Mouse (Mus musculus): ENCODE results near the gene Hoxb7. TPM values are rescaled to one million over a fixed set of nuclear protein-coding genes. Genes with fewer than 3 reads are reported as not detected.

Hoxb7 gene
- 1.3 and 1.9 TPM in 2 replicates for polyA plus RNA-seq (2015; fragmentation: Nextera tagmentation; extraction: Ambion mirVana)

GRCm38 (mm10) chr11:96285771-96286738 lies at the start of gene Hoxb7:
Gene Hoxb7 (plus strand): TSS chr11:96286623.
- ATAC-seq (0 out of 2 replicates have a peak, but pooled peaks have one; percentile 27), DNase-seq (ENCODE audit: low spot score) (peak; percentile 43)
- Histone ChIP-seq H3K4me1 (ENCODE audit: insufficient read depth, low read depth, low read length) (no peaks in the 10 kb centered on the region), H3K27ac (ENCODE audit: low read length) (peak within 1 kb of the TSS; percentile 28; the same call in 1 of the 2 replicates), H3K9ac (replicated peaks; ENCODE audit: low read depth) (no peak within 1 kb of the TSS; the same call in 1 of the 2 replicates), H3K4me3 (ENCODE audit: low read depth, low read length) (peak within 1 kb of the TSS; percentile 47), H3K36me3 (ENCODE audit: insufficient read depth, low read length) (no peaks in the 10 kb centered on the region), H3K27me3 (replicated peaks; ENCODE audit: insufficient read depth, low read length) (peaks cover 45% of the 10 kb centered on the region), H3K4me2 (replicated peaks; ENCODE audit: low read depth, low read length) (peak within 1 kb of the TSS; percentile 70), H3K9me3 (ENCODE audit: low read length) (no peaks in the 10 kb centered on the region)
- no peak for TF ChIP-seq EP300 (IDR thresholded peaks at IDR 0.05)
- TF ChIP-seq CTCF (IDR thresholded peaks at IDR 0.05), result no peak
- WGBS, result 2% methylated on average over 43 of the region's 43 CpGs

- Histone ChIP-seq H3K9me3 (ENCODE audit: low read length) (no peaks in the 10 kb centered on the region), H3K4me3 (ENCODE audit: low read depth, low read length) (no peak overlapping the region), H3K27me3 (replicated peaks; ENCODE audit: insufficient read depth, low read length) (peaks cover 2% of the 10 kb centered on the region; the same call in 1 of the 2 replicates), H3K36me3 (ENCODE audit: insufficient read depth, low read length) (no peaks in the 10 kb centered on the region), H3K4me1 (ENCODE audit: insufficient read depth, low read depth, low read length) (no peaks in the 10 kb centered on the region), H3K9ac (replicated peaks; ENCODE audit: low read depth) (no peak overlapping the region), H3K4me2 (replicated peaks; ENCODE audit: low read depth, low read length) (no peak overlapping the region), H3K27ac (ENCODE audit: low read length) (no peak overlapping the region)
- WGBS, result 1% methylated on average over 7 of the region's 7 CpGs
- no peak for ATAC-seq
- peak; percentile 70 for DNase-seq (ENCODE audit: low spot score)
- TF ChIP-seq EP300 (IDR thresholded peaks at IDR 0.05) (no peak), CTCF (IDR thresholded peaks at IDR 0.05) (peak; percentile 81)
Observed at GRCm38 (mm10) chr11:96240211-96240610, 46.2 kb upstream of the Hoxb7 start.

GRCm38 (mm10) chr11:96250901-96251300 lies 35.5 kb upstream of the Hoxb7 start:
- H3K9me3 ChIP-seq (ENCODE audit: low read length), result no peaks in the 10 kb centered on the region
- ATAC-seq (no peak), DNase-seq (ENCODE audit: low spot score) (no peak)
- no peak overlapping the region for H3K4me3 ChIP-seq (ENCODE audit: low read depth, low read length)
- H3K9ac ChIP-seq (replicated peaks; ENCODE audit: low read depth), result no peak overlapping the region
- H3K4me2 ChIP-seq (replicated peaks; ENCODE audit: low read depth, low read length), result no peak overlapping the region
- no peaks in the 10 kb centered on the region for H3K36me3 ChIP-seq (ENCODE audit: insufficient read depth, low read length)
- WGBS, result 4% methylated on average over 13 of the region's 14 CpGs
- H3K27me3 ChIP-seq (replicated peaks; ENCODE audit: insufficient read depth, low read length), result peaks cover 61% of the 10 kb centered on the region
- TF ChIP-seq CTCF (IDR thresholded peaks at IDR 0.05) (no peak), EP300 (IDR thresholded peaks at IDR 0.05) (no peak)
- no peaks in the 10 kb centered on the region for H3K4me1 ChIP-seq (ENCODE audit: insufficient read depth, low read depth, low read length)
- H3K27ac ChIP-seq (ENCODE audit: low read length), result no peak overlapping the region

GRCm38 (mm10) chr11:96251480-96252031 lies 34.9 kb upstream of the Hoxb7 start:
- H3K36me3 ChIP-seq (ENCODE audit: insufficient read depth, low read length), result no peaks in the 10 kb centered on the region
- peaks cover 66% of the 10 kb centered on the region for H3K27me3 ChIP-seq (replicated peaks; ENCODE audit: insufficient read depth, low read length)
- TF ChIP-seq EP300 (IDR thresholded peaks at IDR 0.05), result no peak
- no peak for TF ChIP-seq CTCF (IDR thresholded peaks at IDR 0.05)
- no peak for ATAC-seq
- H3K4me1 ChIP-seq (ENCODE audit: insufficient read depth, low read depth, low read length), result no peaks in the 10 kb centered on the region
- 0 out of 2 replicates have a peak overlapping the region, but pooled peaks have one; percentile 8 for H3K4me2 ChIP-seq (replicated peaks; ENCODE audit: low read depth, low read length)
- peak overlapping the region; percentile 2; the same call in 1 of the 2 replicates for H3K4me3 ChIP-seq (ENCODE audit: low read depth, low read length)
- WGBS, result 2% methylated on average over 45 of the region's 46 CpGs
- H3K27ac ChIP-seq (ENCODE audit: low read length), result no peak overlapping the region
- H3K9me3 ChIP-seq (ENCODE audit: low read length), result no peaks in the 10 kb centered on the region
- no peak for DNase-seq (ENCODE audit: low spot score)
- no peak overlapping the region for H3K9ac ChIP-seq (replicated peaks; ENCODE audit: low read depth)

- no peak for DNase-seq (ENCODE audit: low spot score)
- H3K9me3 ChIP-seq (ENCODE audit: low read length), result no peaks in the 10 kb centered on the region
- no peaks in the 10 kb centered on the region for H3K36me3 ChIP-seq (ENCODE audit: insufficient read depth, low read length)
- no peak overlapping the region for H3K4me3 ChIP-seq (ENCODE audit: low read depth, low read length)
- H3K9ac ChIP-seq (replicated peaks; ENCODE audit: low read depth), result no peak overlapping the region
- no peak for TF ChIP-seq CTCF (IDR thresholded peaks at IDR 0.05)
- TF ChIP-seq EP300 (IDR thresholded peaks at IDR 0.05), result no peak
- no peaks in the 10 kb centered on the region for H3K4me1 ChIP-seq (ENCODE audit: insufficient read depth, low read depth, low read length)
- H3K27ac ChIP-seq (ENCODE audit: low read length), result no peak overlapping the region
- H3K4me2 ChIP-seq (replicated peaks; ENCODE audit: low read depth, low read length), result no peak overlapping the region
- WGBS, result 6% methylated on average over 12 of the region's 12 CpGs
- peaks cover 73% of the 10 kb centered on the region for H3K27me3 ChIP-seq (replicated peaks; ENCODE audit: insufficient read depth, low read length)
- no peak for ATAC-seq
Observed at GRCm38 (mm10) chr11:96252541-96253120, 33.8 kb upstream of the Hoxb7 start.

GRCm38 (mm10) chr11:96254221-96254620 lies 32.2 kb upstream of the Hoxb7 start:
- H3K4me3 ChIP-seq (ENCODE audit: low read depth, low read length), result no peak overlapping the region
- H3K4me1 ChIP-seq (ENCODE audit: insufficient read depth, low read depth, low read length), result no peaks in the 10 kb centered on the region
- H3K27ac ChIP-seq (ENCODE audit: low read length), result no peak overlapping the region
- H3K27me3 ChIP-seq (replicated peaks; ENCODE audit: insufficient read depth, low read length), result peaks cover 83% of the 10 kb centered on the region
- ATAC-seq (no peak), DNase-seq (ENCODE audit: low spot score) (no peak)
- H3K9ac ChIP-seq (replicated peaks; ENCODE audit: low read depth), result no peak overlapping the region
- H3K36me3 ChIP-seq (ENCODE audit: insufficient read depth, low read length), result no peaks in the 10 kb centered on the region
- WGBS, result 2% methylated on average over 11 of the region's 11 CpGs
- TF ChIP-seq CTCF (IDR thresholded peaks at IDR 0.05) (no peak), EP300 (IDR thresholded peaks at IDR 0.05) (no peak)
- no peaks in the 10 kb centered on the region for H3K9me3 ChIP-seq (ENCODE audit: low read length)
- no peak overlapping the region for H3K4me2 ChIP-seq (replicated peaks; ENCODE audit: low read depth, low read length)

Measured in lung, postnatal 0 days (tissue).